Mouse (Mus musculus): ENCODE results near the gene Ttc12.

The Ttc12 gene

DNA sequence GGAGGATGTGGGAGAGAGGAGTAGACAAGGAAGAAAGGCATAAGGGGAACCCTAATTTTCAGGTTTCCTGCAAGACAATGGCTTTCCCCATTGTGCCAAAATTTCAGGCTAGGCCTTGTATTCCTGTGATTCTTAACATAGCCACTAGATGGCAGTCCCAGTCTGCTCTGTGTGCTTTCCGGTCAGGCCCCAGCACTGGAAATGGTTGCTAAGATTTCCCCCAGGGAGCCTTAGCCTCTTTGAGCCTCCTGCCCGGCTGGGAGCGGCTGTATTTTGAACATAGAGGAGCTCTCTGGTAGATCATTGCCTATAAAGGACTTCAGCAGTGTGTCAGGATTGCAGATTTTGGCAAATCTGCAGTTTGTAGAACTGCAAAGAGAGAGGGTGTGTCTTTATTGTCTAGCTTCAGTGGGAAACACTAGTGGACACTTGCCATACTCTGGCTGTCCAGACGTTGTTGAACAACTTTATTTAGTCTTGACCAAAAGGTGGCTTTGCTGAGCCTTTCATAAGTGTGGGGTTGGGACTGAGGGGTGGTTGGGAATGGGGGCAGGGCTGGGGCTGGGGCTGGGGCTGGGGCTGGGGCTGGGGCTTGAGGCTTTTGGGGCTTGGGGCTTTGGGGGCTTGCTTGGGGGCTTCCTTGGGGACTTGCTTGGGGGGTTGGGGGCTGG lies 8.1 kb upstream of the Ttc12 start:
- in situ Hi-C loops (cut with MboI; ENCODE audit: unreplicated experiment in 2 of 2), result loop anchor here (10.0 to 25.0 kb wide), 9 partner anchors 532 to 1661 kb away; partner anchors contain the start of genes Dixdc1 (in 2 of the 2), Htr3b (in 2 of the 2), 2310030G06Rik (in 1 of the 2) and Pts (in 1 of the 2)

DNA sequence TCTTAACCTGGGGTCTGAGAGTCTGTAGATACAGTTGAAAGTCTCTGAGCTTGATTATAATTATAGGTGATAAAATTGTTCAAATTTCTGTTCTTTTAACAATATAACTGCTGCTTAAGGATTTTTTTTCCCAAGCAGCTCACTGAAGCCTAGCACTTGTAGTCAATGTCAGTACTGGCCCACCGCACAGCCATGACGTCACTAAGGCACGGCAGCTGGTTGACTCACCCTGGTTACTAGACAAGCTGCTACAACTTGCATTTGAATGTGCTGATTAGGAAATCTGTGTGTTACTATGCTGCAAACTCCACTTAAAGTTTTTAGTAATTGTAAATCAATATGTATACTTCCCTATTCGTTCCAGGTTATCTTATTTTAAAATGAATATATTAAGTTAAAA lies 4.6 kb upstream of the Ttc12 start:
- in situ Hi-C loops (cut with MboI; ENCODE audit: unreplicated experiment in 2 of 2), result loop anchor here (10.0 to 25.0 kb wide), 9 partner anchors 528 to 1664 kb away; partner anchors contain the start of genes Dixdc1 (in 2 of the 2), Htr3b (in 2 of the 2), 2310030G06Rik (in 1 of the 2) and Pts (in 1 of the 2)

GRCm38 (mm10) chr9:49488912-49489895 lies 3.2 kb upstream of the Ttc12 start:
- in situ Hi-C loops (cut with MboI; ENCODE audit: unreplicated experiment in 2 of 2), result loop anchor here (5.0 to 25.0 kb wide), 6 partner anchors 407 to 1248 kb away; partner anchors contain the start of genes Htr3b (in 2 of the 2), Tmprss5 (in 2 of the 2), 2310030G06Rik (in 1 of the 2) and Dixdc1 (in 1 of the 2)

DNA sequence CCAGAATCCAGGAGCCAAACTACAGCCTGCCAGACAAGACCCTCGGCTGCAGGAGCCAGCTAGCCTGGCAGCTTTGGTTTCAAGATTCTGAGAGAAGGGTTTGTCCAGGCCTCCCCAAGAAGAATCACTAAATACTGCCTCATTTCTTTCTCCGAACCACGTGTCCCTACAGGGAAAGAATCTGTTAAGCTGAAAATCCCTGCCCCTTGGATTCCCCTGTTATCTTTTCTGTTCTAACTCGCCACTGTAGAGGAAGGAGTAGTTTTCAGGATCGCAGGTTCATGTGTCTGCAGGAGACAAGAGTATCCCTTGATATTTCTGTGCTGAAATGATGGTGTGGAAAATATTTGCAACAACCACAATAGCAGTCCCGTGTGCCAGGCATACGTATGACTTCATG lies 2.2 kb upstream of the Ttc12 start:
- in situ Hi-C loops (cut with MboI; ENCODE audit: unreplicated experiment in 2 of 2), result loop anchor here (5.0 to 25.0 kb wide), 6 partner anchors 406 to 1249 kb away; partner anchors contain the start of genes Htr3b (in 2 of the 2), Tmprss5 (in 2 of the 2), 2310030G06Rik (in 1 of the 2) and Dixdc1 (in 1 of the 2)

DNA sequence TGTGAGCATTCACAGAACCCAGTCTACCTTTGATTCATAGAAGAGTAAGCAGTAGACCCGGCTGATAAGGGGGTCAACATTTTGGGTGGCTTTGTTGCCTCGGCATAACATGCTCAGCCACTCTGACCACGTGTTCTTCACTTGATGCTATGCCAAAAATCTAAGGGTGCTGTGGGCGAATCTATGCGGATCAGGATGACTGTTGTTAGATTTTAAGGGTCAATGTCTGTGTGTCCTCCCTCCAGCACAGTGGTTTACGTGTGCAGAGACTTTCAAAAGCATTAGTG lies 1.6 kb upstream of the Ttc12 start:
- in situ Hi-C loops (cut with MboI; ENCODE audit: unreplicated experiment in 2 of 2), result loop anchor here (5.0 to 25.0 kb wide), 6 partner anchors 405 to 1250 kb away; partner anchors contain the start of genes Htr3b (in 2 of the 2), Tmprss5 (in 2 of the 2), 2310030G06Rik (in 1 of the 2) and Dixdc1 (in 1 of the 2)

GRCm38 (mm10) chr9:49486805-49487656 lies 1.0 kb upstream of the Ttc12 start:
- in situ Hi-C loops (cut with MboI; ENCODE audit: unreplicated experiment in 2 of 2), result loop anchor here (5.0 to 25.0 kb wide), 6 partner anchors 405 to 1250 kb away; partner anchors contain the start of genes Htr3b (in 2 of the 2), Tmprss5 (in 2 of the 2), 2310030G06Rik (in 1 of the 2) and Dixdc1 (in 1 of the 2)

- in situ Hi-C loops (cut with MboI; ENCODE audit: unreplicated experiment in 2 of 2), result loop anchor here (5.0 to 25.0 kb wide), 6 partner anchors 403 to 1252 kb away; partner anchors contain the start of genes Htr3b (in 2 of the 2), Tmprss5 (in 2 of the 2), 2310030G06Rik (in 1 of the 2) and Dixdc1 (in 1 of the 2)
These were observed 654 bp downstream of the Ttc12 start for GRCm38 (mm10) chr9:49485250-49485891.

DNA sequence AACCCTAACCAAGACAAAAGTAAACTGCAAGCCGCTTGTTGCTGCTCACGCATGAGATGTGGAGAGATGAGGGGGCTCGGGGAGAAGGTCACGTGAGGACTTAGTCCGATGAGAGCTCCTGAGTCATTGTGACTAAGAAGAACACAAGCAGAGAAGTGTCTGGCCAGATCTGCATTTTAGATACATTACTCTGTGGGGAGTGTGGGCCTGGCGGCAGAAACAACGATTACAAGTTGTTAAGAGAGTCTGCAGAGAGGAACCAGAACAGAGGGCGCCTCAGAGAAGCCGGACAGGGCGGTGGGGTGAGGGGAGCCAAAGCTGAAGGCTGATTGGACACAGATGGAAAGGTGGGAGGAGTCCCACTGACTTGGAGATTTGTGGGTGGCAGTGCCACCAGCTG lies 2.7 kb downstream of the Ttc12 start:
- in situ Hi-C loops (cut with MboI; ENCODE audit: unreplicated experiment in 2 of 2), result loop anchor here (10.0 to 25.0 kb wide), 5 partner anchors 521 to 1254 kb away; partner anchors contain the start of genes Htr3b (in 2 of the 2), 2310030G06Rik (in 1 of the 2), Dixdc1 (in 1 of the 2) and Pts (in 1 of the 2)

GRCm38 (mm10) chr9:49472126-49472525 lies 13.9 kb downstream of the Ttc12 start:
- in situ Hi-C loops (cut with MboI; ENCODE audit: unreplicated experiment in 2 of 2), result no loop called here

DNA sequence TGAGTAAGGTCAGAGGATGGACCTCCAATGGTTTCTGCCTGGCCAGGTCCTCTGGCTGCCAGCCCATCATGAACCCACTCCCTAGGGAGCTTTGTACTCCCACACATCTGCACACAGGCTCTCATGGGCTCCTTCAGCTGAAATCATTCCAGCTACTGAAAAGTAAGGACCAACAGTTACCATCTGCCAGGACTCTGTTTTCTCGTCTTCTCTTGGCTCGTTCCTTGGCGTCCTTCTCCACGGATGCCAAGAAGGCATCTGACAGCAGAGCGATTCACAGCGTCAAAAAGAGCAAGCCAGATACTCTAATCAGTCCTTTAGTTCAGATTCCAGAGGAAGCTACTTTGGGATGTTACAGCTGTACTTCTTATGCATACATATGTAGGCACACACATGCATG lies 15.1 kb downstream of the Ttc12 start:
- in situ Hi-C loops (cut with MboI; ENCODE audit: unreplicated experiment in 2 of 2), result no loop called here

DNA sequence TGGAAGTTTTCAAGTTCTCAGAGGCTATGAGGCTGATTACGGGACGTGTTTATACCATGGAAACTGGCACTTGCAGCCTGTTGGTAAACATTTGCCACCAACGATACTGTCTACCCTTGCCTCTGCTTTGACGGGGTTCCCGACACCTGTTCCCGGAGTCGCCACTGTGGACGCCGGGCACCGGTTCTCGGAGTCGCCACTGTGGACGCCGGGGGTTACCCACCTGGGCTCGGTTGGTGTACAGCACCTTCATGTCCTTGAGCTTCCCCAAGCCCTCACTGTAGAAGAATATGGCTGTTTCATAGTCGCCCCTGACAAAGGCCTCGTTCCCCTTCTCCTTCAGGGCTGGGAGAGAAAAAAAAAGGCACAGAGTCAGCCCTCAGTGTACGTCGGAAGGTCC lies 16.0 kb downstream of the Ttc12 start:
- in situ Hi-C loops (cut with MboI; ENCODE audit: unreplicated experiment in 2 of 2), result no loop called here

DNA sequence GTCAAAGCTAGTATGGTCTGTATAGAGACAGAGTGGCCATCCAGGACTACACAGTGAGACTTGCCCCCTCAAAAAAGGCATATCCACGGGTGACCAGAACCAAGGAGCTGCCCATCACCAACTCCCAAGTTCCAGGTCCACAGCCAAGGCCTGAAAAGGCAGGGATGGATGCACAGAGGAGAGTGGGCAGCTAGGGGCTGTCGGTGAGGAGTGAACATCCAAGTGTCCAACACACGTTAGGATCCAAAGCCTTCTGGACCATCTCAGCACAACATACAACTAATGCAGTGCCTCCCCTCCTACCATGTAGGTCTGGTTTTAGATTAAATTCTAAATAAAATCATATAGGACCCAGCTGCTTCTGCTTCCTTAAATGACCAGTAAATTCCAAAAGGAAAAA lies 29.9 kb downstream of the Ttc12 start:
- in situ Hi-C loops (cut with MboI; ENCODE audit: unreplicated experiment in 2 of 2), result no loop called here

DNA sequence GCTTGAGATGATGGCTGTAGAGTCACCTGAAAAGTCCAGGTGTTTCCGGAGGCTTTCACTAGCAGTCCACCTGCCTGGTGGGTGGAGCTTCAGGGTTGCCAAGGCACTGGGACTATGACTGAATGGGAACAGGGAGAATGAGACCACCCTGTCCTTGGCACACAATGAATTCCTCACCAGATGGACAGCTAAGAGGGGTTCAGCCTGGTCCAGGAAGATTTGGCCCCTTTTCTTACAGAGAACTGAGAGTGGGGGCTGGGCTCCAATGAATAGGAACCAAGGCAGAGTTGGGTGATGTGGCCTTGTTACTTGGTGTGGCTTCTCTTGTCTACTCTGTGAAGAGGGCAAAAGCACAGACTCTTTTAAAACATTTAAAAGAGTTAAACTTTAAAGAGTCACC lies 33.6 kb downstream of the Ttc12 start:
- in situ Hi-C loops (cut with MboI; ENCODE audit: unreplicated experiment in 2 of 2), result no loop called here

DNA sequence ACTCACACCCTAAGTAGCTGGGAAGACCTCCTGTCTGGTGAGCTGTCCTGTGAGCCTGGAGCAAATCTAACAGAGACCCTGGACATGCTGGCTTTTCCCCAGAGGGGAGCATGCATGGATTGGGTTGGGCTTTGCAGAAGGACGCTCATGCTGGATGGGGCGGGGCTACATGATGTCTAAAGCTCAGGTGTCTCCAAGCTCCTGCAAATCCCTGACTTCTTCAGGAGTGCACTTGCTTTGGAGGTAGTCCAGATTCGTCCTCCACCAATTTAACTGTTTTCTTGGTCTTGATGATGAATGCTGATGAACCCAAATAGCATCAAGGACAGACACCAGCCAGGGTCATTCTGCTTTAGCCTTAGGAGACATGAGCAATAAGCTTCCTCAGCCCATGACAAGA lies 35.5 kb downstream of the Ttc12 start:
- in situ Hi-C loops (cut with MboI; ENCODE audit: unreplicated experiment in 2 of 2), result no loop called here

GRCm38 (mm10) chr9:49442621-49443020 lies 43.4 kb downstream of the Ttc12 start:
- in situ Hi-C loops (cut with MboI; ENCODE audit: unreplicated experiment in 2 of 2), result no loop called here

DNA sequence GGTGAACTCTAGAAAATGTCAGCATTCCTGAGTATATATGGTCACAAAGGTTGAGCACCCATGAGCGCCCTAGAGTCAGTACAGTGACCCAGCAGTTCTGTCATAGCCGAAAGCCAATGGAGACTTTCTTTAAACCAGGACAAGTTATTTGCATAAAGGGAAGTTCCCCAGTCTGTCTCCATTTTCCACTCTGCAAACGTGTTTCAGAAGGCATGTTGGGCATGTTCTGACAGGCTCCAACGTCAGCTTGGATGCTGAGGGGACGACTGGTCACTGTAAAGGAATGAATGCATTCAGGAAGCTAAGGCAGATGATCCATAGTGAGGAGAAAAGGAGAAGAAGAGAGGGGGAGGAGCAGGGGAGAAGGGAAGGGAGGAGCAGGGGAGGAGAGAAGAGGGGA lies 58.5 kb downstream of the Ttc12 start:
- in situ Hi-C loops (cut with MboI; ENCODE audit: unreplicated experiment in 2 of 2), result no loop called here

- in situ Hi-C loops (cut with MboI; ENCODE audit: unreplicated experiment in 2 of 2), result no loop called here
These were observed 59.1 kb downstream of the Ttc12 start, which contains the start of gene Ankk1 for GRCm38 (mm10) chr9:49426921-49427320. Ankk1 (minus strand) TSS chr9:49427021.

DNA sequence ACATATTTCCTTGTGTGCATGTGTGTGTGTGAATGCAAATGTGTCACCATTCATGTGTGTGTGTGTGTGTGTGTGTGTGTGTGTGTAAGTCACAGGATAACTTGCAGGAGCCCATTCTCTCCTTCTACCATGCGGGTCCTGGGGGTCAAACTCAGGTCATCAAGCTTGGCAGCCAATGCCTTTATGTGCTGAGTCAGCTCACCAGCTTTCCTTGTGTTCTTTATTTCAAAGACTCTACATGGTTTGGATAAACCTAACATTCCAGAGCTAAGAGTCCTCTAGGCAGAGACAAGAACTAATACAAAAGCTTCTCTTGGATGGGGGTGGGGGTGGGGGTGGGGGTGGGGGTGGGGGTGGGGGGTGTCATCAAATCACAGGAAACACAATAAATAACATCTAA lies 60.4 kb downstream of the Ttc12 start:
- in situ Hi-C loops (cut with MboI; ENCODE audit: unreplicated experiment in 2 of 2), result no loop called here

DNA sequence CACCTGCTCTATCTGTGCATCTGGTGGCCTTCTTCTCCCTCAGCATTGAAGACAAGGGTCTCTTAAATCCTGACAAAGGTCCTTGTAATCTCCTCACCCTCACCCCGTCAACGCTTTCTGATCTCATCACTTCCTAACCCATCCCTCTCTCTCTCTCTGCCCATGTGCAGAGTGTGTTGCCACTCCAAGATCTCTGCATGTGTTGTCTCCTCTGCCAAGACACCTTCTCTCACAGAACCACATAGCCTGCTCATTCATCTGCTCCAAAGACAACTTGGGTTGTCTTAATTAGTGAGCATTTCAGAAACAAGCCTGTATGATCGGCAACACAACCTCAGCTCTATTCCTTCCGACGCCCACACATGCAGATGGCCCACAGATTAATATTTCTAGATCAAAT lies 62.2 kb downstream of the Ttc12 start:
- in situ Hi-C loops (cut with MboI; ENCODE audit: unreplicated experiment in 2 of 2), result no loop called here

All from v-Abl transformed pro-B cells (cell line).